Mouse (Mus musculus) small intestine, adult 2 months (tissue): Measurements from ENCODE around the gene Pigv.

Experiments used
- CTCF ChIP-seq: fragments of 200-500 bp; IDR thresholded peaks from 2 replicates; pipeline ENCODE4 v1.5.1; 2012; ENCODE audit warnings: low read depth, mild to moderate bottlenecking, control low read depth, inconsistent platforms, low read length, moderate library complexity, mixed read lengths; ENCODE audit not compliant: insufficient replicate concordance, insufficient read length; ENCODE audit errors: extremely low read depth
- POLR2A ChIP-seq: fragments of 200-500 bp; IDR thresholded peaks from 2 replicates; pipeline ENCODE4 v1.6.1; 2012; ENCODE audit warnings: low read depth, mild to moderate bottlenecking, control low read depth, inconsistent platforms, low read length, moderate library complexity

DNA sequence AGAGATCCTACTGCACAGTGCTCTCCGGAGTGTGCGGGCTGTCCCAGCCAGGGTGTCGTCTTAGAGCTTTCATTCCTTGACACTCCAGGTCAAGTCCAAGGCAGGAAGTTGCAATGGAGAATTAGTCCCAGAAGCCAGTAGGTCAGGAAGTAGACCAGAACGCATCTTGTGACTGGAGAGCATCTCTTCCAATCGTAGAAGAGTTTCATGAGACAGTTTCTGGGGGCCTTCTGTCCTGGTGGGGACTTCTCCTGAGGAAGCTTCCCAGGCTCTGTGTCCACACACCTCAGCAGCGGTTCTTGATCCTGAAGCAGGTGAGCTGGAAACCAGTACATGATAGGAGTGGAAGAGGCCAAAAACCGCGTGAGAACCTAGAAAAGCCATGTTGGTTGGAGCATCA is 10.0 kb downstream of the Pigv start:
- TF ChIP-seq CTCF (no peak), POLR2A (no peak)
